Mouse (Mus musculus) small intestine, adult 2 months (tissue): ENCODE data around the gene Nav1. TPM values are rescaled to one million over a fixed set of nuclear protein-coding genes. Genes with fewer than 3 reads are reported as not detected.

ENCODE experiments used
- H3K27ac ChIP-seq: fragments of 200-500 bp; 2 replicates; pipeline ENCODE4 v1.5.1; 2012; ENCODE audit warnings: low read depth, low read length, control low read depth, inconsistent platforms; ENCODE audit not compliant: insufficient read depth
- H3K27me3 ChIP-seq: fragments of 200-500 bp; 2 replicates; pipeline ENCODE4 v1.6.1; 2012; ENCODE audit warnings: mild to moderate bottlenecking, moderate library complexity, low read length, inconsistent platforms; ENCODE audit not compliant: control insufficient read depth, insufficient read depth
- H3K36me3 ChIP-seq: fragments of 200-500 bp; 2 replicates; pipeline ENCODE4 v1.6.1; 2012; ENCODE audit warnings: mild to moderate bottlenecking, low read length, control low read depth, inconsistent platforms; ENCODE audit not compliant: control insufficient read depth, insufficient read depth
- H3K4me1 ChIP-seq: fragments of 200-500 bp; 2 replicates; pipeline ENCODE4 v1.6.1; 2012; ENCODE audit warnings: low read length, inconsistent platforms, mixed read lengths; ENCODE audit not compliant: control insufficient read depth, insufficient read depth, insufficient read length
- H3K4me3 ChIP-seq: fragments of 200-500 bp; 2 replicates; pipeline ENCODE4 v1.5.1; 2012; ENCODE audit warnings: low read depth, mild to moderate bottlenecking, control low read depth, inconsistent platforms, low read length, moderate library complexity
- CTCF ChIP-seq: fragments of 200-500 bp; IDR thresholded peaks from 2 replicates; pipeline ENCODE4 v1.5.1; 2012; ENCODE audit warnings: low read depth, mild to moderate bottlenecking, control low read depth, inconsistent platforms, low read length, moderate library complexity, mixed read lengths; ENCODE audit not compliant: insufficient replicate concordance, insufficient read length; ENCODE audit errors: extremely low read depth
- POLR2A ChIP-seq: fragments of 200-500 bp; IDR thresholded peaks from 2 replicates; pipeline ENCODE4 v1.6.1; 2012; ENCODE audit warnings: low read depth, mild to moderate bottlenecking, control low read depth, inconsistent platforms, low read length, moderate library complexity
- WGBS: fragments of 180-500 bp; shearing (Covaris S2); methylation state at CpG from one replicate; pipeline ENCODE4 v1.1.7; 2018; 5-methylcytosine and 5-hydroxymethylcytosine counted together
- polyA plus RNA-seq: library from polyadenylated mRNA; depleted of rRNA; stranded (reverse); fragments of >200 nt; gene quantifications from 2 replicates; pipeline ENCODE4 v1.2.3, GENCODE M21; 2012

Gene Nav1
- polyA plus RNA-seq, 1 experiment = 6.2 TPM

GRCm38 (mm10) chr1:135460521-135460920 lies 146.6 kb downstream of the Nav1 start:
- TF ChIP-seq POLR2A (no peak), CTCF (no peak)
- H3K36me3 ChIP-seq = peaks cover 8% of the 10 kb centered on the region; the same call in 1 of the 2 replicates
- 89% methylated on average over 16 of the region's 16 CpGs for WGBS
- H3K4me3 ChIP-seq = no peak overlapping the region
- no peak overlapping the region for H3K27ac ChIP-seq
- H3K27me3 ChIP-seq = no peaks in the 10 kb centered on the region
- no peaks in the 10 kb centered on the region; the same call in 1 of the 2 replicates for H3K4me1 ChIP-seq

GRCm38 (mm10) chr1:135457860-135458259 lies 149.2 kb downstream of the Nav1 start:
- 91% methylated on average over 5 of the region's 5 CpGs for WGBS
- peaks cover 12% of the 10 kb centered on the region for H3K36me3 ChIP-seq

GRCm38 (mm10) chr1:135452259-135452658 lies 154.8 kb downstream of the Nav1 start:
- Histone ChIP-seq H3K4me1 (no peaks in the 10 kb centered on the region), H3K27me3 (no peaks in the 10 kb centered on the region), H3K4me3 (no peak overlapping the region), H3K27ac (no peak overlapping the region), H3K36me3 (peaks cover 22% of the 10 kb centered on the region)
- 74% methylated on average over 10 of the region's 10 CpGs for WGBS
- peak; percentile 37; the same call in 1 of the 2 replicates for TF ChIP-seq CTCF
- no peak for TF ChIP-seq POLR2A

More at GRCm38 (mm10) chr1:135457860-135458259, 149.2 kb downstream of the Nav1 start:
- TF ChIP-seq POLR2A (no peak), CTCF (no peak)
- no peak overlapping the region for H3K4me3 ChIP-seq
- no peak overlapping the region for H3K27ac ChIP-seq
- no peaks in the 10 kb centered on the region; the same call in 1 of the 2 replicates for H3K4me1 ChIP-seq
- no peaks in the 10 kb centered on the region for H3K27me3 ChIP-seq

GRCm38 (mm10) chr1:135451419-135451818 lies 155.7 kb downstream of the Nav1 start:
- Histone ChIP-seq H3K36me3 (peaks cover 22% of the 10 kb centered on the region), H3K27me3 (no peaks in the 10 kb centered on the region), H3K4me3 (no peak overlapping the region), H3K4me1 (no peaks in the 10 kb centered on the region), H3K27ac (no peak overlapping the region)
- TF ChIP-seq POLR2A (no peak), CTCF (no peak)
- 87% methylated on average over 2 of the region's 2 CpGs for WGBS

GRCm38 (mm10) chr1:135449876-135450275 lies 157.2 kb downstream of the Nav1 start:
- H3K36me3 ChIP-seq = peaks cover 22% of the 10 kb centered on the region
- no peaks in the 10 kb centered on the region for H3K4me1 ChIP-seq
- H3K4me3 ChIP-seq = no peak overlapping the region
- H3K27me3 ChIP-seq = no peaks in the 10 kb centered on the region
- no peak for TF ChIP-seq CTCF
- TF ChIP-seq POLR2A = no peak
- WGBS = 91% methylated on average over 8 of the region's 8 CpGs
- no peak overlapping the region for H3K27ac ChIP-seq

- TF ChIP-seq POLR2A (no peak), CTCF (no peak)
- H3K4me3 ChIP-seq = no peak overlapping the region
- WGBS = 94% methylated on average over 5 of the region's 5 CpGs
- no peaks in the 10 kb centered on the region for H3K27me3 ChIP-seq
- H3K36me3 ChIP-seq = peaks cover 13% of the 10 kb centered on the region
- H3K27ac ChIP-seq = no peak overlapping the region
- no peaks in the 10 kb centered on the region for H3K4me1 ChIP-seq
Observed at GRCm38 (mm10) chr1:135448940-135449339, 158.2 kb downstream of the Nav1 start.

GRCm38 (mm10) chr1:135443506-135443905 lies 163.6 kb downstream of the Nav1 start:
- H3K4me1 ChIP-seq = no peaks in the 10 kb centered on the region
- no peak overlapping the region for H3K27ac ChIP-seq
- H3K36me3 ChIP-seq = peaks cover 16% of the 10 kb centered on the region
- no peak for TF ChIP-seq POLR2A
- no peak for TF ChIP-seq CTCF
- WGBS = 93% methylated on average over 12 of the region's 12 CpGs
- no peak overlapping the region for H3K4me3 ChIP-seq
- no peaks in the 10 kb centered on the region for H3K27me3 ChIP-seq

GRCm38 (mm10) chr1:135441861-135442260 lies 165.2 kb downstream of the Nav1 start:
- Histone ChIP-seq H3K27me3 (no peaks in the 10 kb centered on the region), H3K36me3 (peaks cover 17% of the 10 kb centered on the region), H3K4me3 (no peak overlapping the region), H3K4me1 (no peaks in the 10 kb centered on the region), H3K27ac (no peak overlapping the region)
- no peak for TF ChIP-seq CTCF
- WGBS = 94% methylated on average over 3 of the region's 3 CpGs
